Mouse (Mus musculus): ENCODE results near the gene Klrb1b. TPM values are rescaled to one million over a fixed set of nuclear protein-coding genes. Genes with fewer than 3 reads are reported as not detected.
"Not testable (repeated sequence)": the region's sequence is repeated elsewhere in the genome, so short reads cannot be mapped to it uniquely, and the experiment has no call there.

The Klrb1b gene
- polyA plus RNA-seq, 1 experiment from 2014 or later, result not detected

- under 1% methylated on average over 22 of the region's 22 CpGs for WGBS
- DNase-seq (ENCODE audit: low spot score), result peak; percentile 78
Measured at GRCm38 (mm10) chr6:128843479-128843992, 17.4 kb upstream of the Klrb1b start.

GRCm38 (mm10) chr6:128842945-128843478 is 16.9 kb upstream of the Klrb1b start:
- Histone ChIP-seq H3K4me3 (ENCODE audit: low read depth, low read length) (peak overlapping the region; percentile 79), H3K36me3 (ENCODE audit: control insufficient read depth, insufficient read depth, low read length) (no peaks in the 10 kb centered on the region), H3K4me1 (replicated peaks; ENCODE audit: control insufficient read depth, insufficient read depth, low read length) (no peaks in the 10 kb centered on the region), H3K27ac (ENCODE audit: low read depth, low read length) (peak overlapping the region; percentile 78), H3K9me3 (ENCODE audit: control insufficient read depth, low read length) (no peaks in the 10 kb centered on the region), H3K27me3 (ENCODE audit: control insufficient read depth, insufficient read depth, low read length) (no peaks in the 10 kb centered on the region), H3K4me2 (replicated peaks; ENCODE audit: low read depth, low read length) (peak overlapping the region; percentile 68), H3K9ac (ENCODE audit: low read depth, low read length) (peak overlapping the region; percentile 83)
- ATAC-seq (ENCODE audit: low FRiP score) (peak; percentile 73), DNase-seq (ENCODE audit: low spot score) (peak; percentile 98)
- under 1% methylated on average over 43 of the region's 44 CpGs for WGBS

More at GRCm38 (mm10) chr6:128843479-128843992, 17.4 kb upstream of the Klrb1b start:
- H3K4me3 ChIP-seq (ENCODE audit: low read depth, low read length), result peak overlapping the region; percentile 79
- H3K27me3 ChIP-seq (ENCODE audit: control insufficient read depth, insufficient read depth, low read length), result no peaks in the 10 kb centered on the region
- H3K9me3 ChIP-seq (ENCODE audit: control insufficient read depth, low read length), result no peaks in the 10 kb centered on the region
- peak overlapping the region; percentile 78 for H3K27ac ChIP-seq (ENCODE audit: low read depth, low read length)
- no peaks in the 10 kb centered on the region for H3K36me3 ChIP-seq (ENCODE audit: control insufficient read depth, insufficient read depth, low read length)
- H3K4me1 ChIP-seq (replicated peaks; ENCODE audit: control insufficient read depth, insufficient read depth, low read length), result no peaks in the 10 kb centered on the region
- ATAC-seq (ENCODE audit: low FRiP score), result peak; percentile 36
- H3K9ac ChIP-seq (ENCODE audit: low read depth, low read length), result peak overlapping the region; percentile 83
- peak overlapping the region; percentile 68 for H3K4me2 ChIP-seq (replicated peaks; ENCODE audit: low read depth, low read length)

GRCm38 (mm10) chr6:128842356-128842944 is 16.3 kb upstream of the Klrb1b start:
- WGBS, result under 1% methylated on average over 20 of the region's 20 CpGs
- Histone ChIP-seq H3K27ac (ENCODE audit: low read depth, low read length) (peak overlapping the region; percentile 67; the same call in 1 of the 2 replicates), H3K9me3 (ENCODE audit: control insufficient read depth, low read length) (no peaks in the 10 kb centered on the region), H3K9ac (ENCODE audit: low read depth, low read length) (peak overlapping the region; percentile 70), H3K4me1 (replicated peaks; ENCODE audit: control insufficient read depth, insufficient read depth, low read length) (no peaks in the 10 kb centered on the region), H3K36me3 (ENCODE audit: control insufficient read depth, insufficient read depth, low read length) (no peaks in the 10 kb centered on the region), H3K27me3 (ENCODE audit: control insufficient read depth, insufficient read depth, low read length) (no peaks in the 10 kb centered on the region), H3K4me2 (replicated peaks; ENCODE audit: low read depth, low read length) (peak overlapping the region; percentile 68), H3K4me3 (ENCODE audit: low read depth, low read length) (peak overlapping the region; percentile 79)
- no peak for ATAC-seq (ENCODE audit: low FRiP score)
- no peak for DNase-seq (ENCODE audit: low spot score)

GRCm38 (mm10) chr6:128841327-128842089 is 15.4 kb upstream of the Klrb1b start:
- Histone ChIP-seq H3K4me3 (ENCODE audit: low read depth, low read length) (peak overlapping the region; percentile 79), H3K9me3 (ENCODE audit: control insufficient read depth, low read length) (no peaks in the 10 kb centered on the region), H3K4me1 (replicated peaks; ENCODE audit: control insufficient read depth, insufficient read depth, low read length) (no peaks in the 10 kb centered on the region), H3K36me3 (ENCODE audit: control insufficient read depth, insufficient read depth, low read length) (no peaks in the 10 kb centered on the region), H3K27ac (ENCODE audit: low read depth, low read length) (no peak overlapping the region), H3K4me2 (replicated peaks; ENCODE audit: low read depth, low read length) (peak overlapping the region; percentile 68), H3K9ac (ENCODE audit: low read depth, low read length) (no peak overlapping the region), H3K27me3 (ENCODE audit: control insufficient read depth, insufficient read depth, low read length) (no peaks in the 10 kb centered on the region)
- no peak for ATAC-seq (ENCODE audit: low FRiP score)
- DNase-seq (ENCODE audit: low spot score), result peak; percentile 12
- 45% methylated on average over 4 of the region's 4 CpGs for WGBS

DNA sequence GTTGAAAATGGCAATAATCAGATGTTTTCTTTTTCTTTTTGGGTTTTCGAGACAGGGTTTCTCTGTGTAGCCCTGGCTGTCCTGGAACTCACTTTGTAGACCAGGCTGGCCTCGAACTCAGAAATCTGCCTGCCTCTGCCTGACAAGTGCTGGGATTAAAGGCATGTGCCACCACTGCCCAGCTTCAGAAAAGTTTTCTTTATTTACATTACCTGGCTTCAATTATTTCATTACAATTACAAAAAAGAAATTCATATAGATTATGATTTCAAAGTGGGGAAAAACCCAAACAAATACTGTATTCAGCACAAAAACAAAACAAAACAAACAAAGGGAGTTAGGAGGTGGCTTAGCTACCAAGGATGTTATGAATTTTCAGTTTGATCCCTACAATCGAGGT is 14.5 kb upstream of the Klrb1b start:
- not testable (repeated sequence) for H3K36me3 ChIP-seq (ENCODE audit: control insufficient read depth, insufficient read depth, low read length); H3K9ac ChIP-seq (ENCODE audit: low read depth, low read length); H3K4me3 ChIP-seq (ENCODE audit: low read depth, low read length); H3K27me3 ChIP-seq (ENCODE audit: control insufficient read depth, insufficient read depth, low read length); H3K4me2 ChIP-seq (replicated peaks; ENCODE audit: low read depth, low read length); ATAC-seq (ENCODE audit: low FRiP score); H3K27ac ChIP-seq (ENCODE audit: low read depth, low read length); H3K4me1 ChIP-seq (replicated peaks; ENCODE audit: control insufficient read depth, insufficient read depth, low read length); H3K9me3 ChIP-seq (ENCODE audit: control insufficient read depth, low read length); DNase-seq (ENCODE audit: low spot score)
- WGBS, result 84% methylated on average over 3 of the region's 3 CpGs

- 60% methylated on average over 7 of the region's 7 CpGs for WGBS
- ATAC-seq (ENCODE audit: low FRiP score) (no peak), DNase-seq (ENCODE audit: low spot score) (peak; percentile 9)
- no peaks in the 10 kb centered on the region for H3K27me3 ChIP-seq (ENCODE audit: control insufficient read depth, insufficient read depth, low read length)
- H3K27ac ChIP-seq (ENCODE audit: low read depth, low read length), result no peak overlapping the region
- H3K9me3 ChIP-seq (ENCODE audit: control insufficient read depth, low read length), result no peaks in the 10 kb centered on the region
- no peak overlapping the region for H3K9ac ChIP-seq (ENCODE audit: low read depth, low read length)
- H3K4me1 ChIP-seq (replicated peaks; ENCODE audit: control insufficient read depth, insufficient read depth, low read length), result no peaks in the 10 kb centered on the region
- H3K36me3 ChIP-seq (ENCODE audit: control insufficient read depth, insufficient read depth, low read length), result no peaks in the 10 kb centered on the region
- H3K4me3 ChIP-seq (ENCODE audit: low read depth, low read length), result peak overlapping the region; percentile 66
- H3K4me2 ChIP-seq (replicated peaks; ENCODE audit: low read depth, low read length), result no peak overlapping the region
Measured at GRCm38 (mm10) chr6:128839921-128840320, 13.8 kb upstream of the Klrb1b start.

GRCm38 (mm10) chr6:128839266-128839771 is 13.2 kb upstream of the Klrb1b start:
- H3K36me3 ChIP-seq (ENCODE audit: control insufficient read depth, insufficient read depth, low read length), result no peaks in the 10 kb centered on the region
- peak overlapping the region; percentile 45 for H3K4me2 ChIP-seq (replicated peaks; ENCODE audit: low read depth, low read length)
- peak; percentile 22 for ATAC-seq (ENCODE audit: low FRiP score)
- WGBS, result under 1% methylated on average over 17 of the region's 17 CpGs
- H3K4me1 ChIP-seq (replicated peaks; ENCODE audit: control insufficient read depth, insufficient read depth, low read length), result no peaks in the 10 kb centered on the region
- no peaks in the 10 kb centered on the region for H3K27me3 ChIP-seq (ENCODE audit: control insufficient read depth, insufficient read depth, low read length)
- H3K27ac ChIP-seq (ENCODE audit: low read depth, low read length), result peak overlapping the region; percentile 30
- H3K9me3 ChIP-seq (ENCODE audit: control insufficient read depth, low read length), result no peaks in the 10 kb centered on the region
- DNase-seq (ENCODE audit: low spot score), result peak; percentile 90
- H3K4me3 ChIP-seq (ENCODE audit: low read depth, low read length), result peak overlapping the region; percentile 66
- peak overlapping the region; percentile 29 for H3K9ac ChIP-seq (ENCODE audit: low read depth, low read length)

GRCm38 (mm10) chr6:128838342-128839265 is 12.5 kb upstream of the Klrb1b start:
- Histone ChIP-seq H3K9me3 (ENCODE audit: control insufficient read depth, low read length) (no peaks in the 10 kb centered on the region), H3K4me2 (replicated peaks; ENCODE audit: low read depth, low read length) (peak overlapping the region; percentile 45), H3K27ac (ENCODE audit: low read depth, low read length) (peak overlapping the region; percentile 64), H3K4me1 (replicated peaks; ENCODE audit: control insufficient read depth, insufficient read depth, low read length) (no peaks in the 10 kb centered on the region), H3K4me3 (ENCODE audit: low read depth, low read length) (peak overlapping the region; percentile 66), H3K27me3 (ENCODE audit: control insufficient read depth, insufficient read depth, low read length) (no peaks in the 10 kb centered on the region), H3K36me3 (ENCODE audit: control insufficient read depth, insufficient read depth, low read length) (no peaks in the 10 kb centered on the region), H3K9ac (ENCODE audit: low read depth, low read length) (peak overlapping the region; percentile 82)
- ATAC-seq (ENCODE audit: low FRiP score) (peak; percentile 62), DNase-seq (ENCODE audit: low spot score) (peak; percentile 92)
- under 1% methylated on average over 49 of the region's 49 CpGs for WGBS
